Mouse (Mus musculus) lung, embryonic 15.5 days (tissue): ENCODE data around the gene Dcps. TPM values are rescaled to one million over a fixed set of nuclear protein-coding genes. Genes with fewer than 3 reads are reported as not detected.
A peak's percentile ranks its signal among the peaks of the same experiment; 100 is the strongest.

Experiments
- ATAC-seq: fragments of 200-750 bp; cut with Nextera tagmentation; 2 replicates; pipeline ENCODE4 v1.8.0; 2017; ENCODE audit warnings: moderate number of reproducible peaks, borderline replicate concordance; ENCODE audit not compliant: low FRiP score, low TSS enrichment; ENCODE audit errors: extremely low read depth
- H3K27ac ChIP-seq: fragments of 300-500 bp; sonication (generic); 2 replicates; pipeline ENCODE4 v1.5.1; 2015; ENCODE audit warnings: moderate library complexity, mild to moderate bottlenecking, inconsistent platforms
- H3K27me3 ChIP-seq: fragments of 300-500 bp; sonication (generic); 2 replicates; pipeline ENCODE4 v1.6.1; 2015; ENCODE audit warnings: inconsistent platforms
- H3K36me3 ChIP-seq: fragments of 300-500 bp; sonication (generic); 2 replicates; pipeline ENCODE4 v1.6.1; 2015; ENCODE audit warnings: inconsistent platforms
- H3K4me1 ChIP-seq: fragments of 300-500 bp; sonication (generic); 2 replicates; pipeline ENCODE4 v1.6.1; 2015; ENCODE audit warnings: inconsistent platforms
- H3K4me2 ChIP-seq: fragments of 300-500 bp; sonication (generic); 2 replicates; pipeline ENCODE4 v1.6.1; 2015; ENCODE audit warnings: inconsistent platforms, mild to moderate bottlenecking, moderate library complexity
- H3K4me3 ChIP-seq: fragments of 300-500 bp; sonication (generic); 2 replicates; pipeline ENCODE4 v1.5.1; 2015; ENCODE audit warnings: mild to moderate bottlenecking, inconsistent platforms
- H3K9ac ChIP-seq: fragments of 300-500 bp; sonication (generic); 2 replicates; pipeline ENCODE4 v1.6.1; 2015; ENCODE audit warnings: inconsistent platforms
- H3K9me3 ChIP-seq: fragments of 300-500 bp; sonication (generic); 2 replicates; pipeline ENCODE4 v1.6.1; 2016; ENCODE audit warnings: inconsistent platforms
- WGBS: fragments of 180-500 bp; shearing (Covaris S2); methylation state at CpG from one replicate; pipeline ENCODE4 v1.1.7; 2015; 5-methylcytosine and 5-hydroxymethylcytosine counted together
- polyA plus RNA-seq: library from polyadenylated mRNA; unstranded; fragments of >200 nt; fragmentation: Nextera tagmentation; extraction: Ambion mirVana; gene quantifications from 2 replicates; pipeline ENCODE4 v1.2.1, GENCODE M21; 2015

The Dcps gene
- 92.6 and 93.1 TPM in 2 replicates for polyA plus RNA-seq

DNA sequence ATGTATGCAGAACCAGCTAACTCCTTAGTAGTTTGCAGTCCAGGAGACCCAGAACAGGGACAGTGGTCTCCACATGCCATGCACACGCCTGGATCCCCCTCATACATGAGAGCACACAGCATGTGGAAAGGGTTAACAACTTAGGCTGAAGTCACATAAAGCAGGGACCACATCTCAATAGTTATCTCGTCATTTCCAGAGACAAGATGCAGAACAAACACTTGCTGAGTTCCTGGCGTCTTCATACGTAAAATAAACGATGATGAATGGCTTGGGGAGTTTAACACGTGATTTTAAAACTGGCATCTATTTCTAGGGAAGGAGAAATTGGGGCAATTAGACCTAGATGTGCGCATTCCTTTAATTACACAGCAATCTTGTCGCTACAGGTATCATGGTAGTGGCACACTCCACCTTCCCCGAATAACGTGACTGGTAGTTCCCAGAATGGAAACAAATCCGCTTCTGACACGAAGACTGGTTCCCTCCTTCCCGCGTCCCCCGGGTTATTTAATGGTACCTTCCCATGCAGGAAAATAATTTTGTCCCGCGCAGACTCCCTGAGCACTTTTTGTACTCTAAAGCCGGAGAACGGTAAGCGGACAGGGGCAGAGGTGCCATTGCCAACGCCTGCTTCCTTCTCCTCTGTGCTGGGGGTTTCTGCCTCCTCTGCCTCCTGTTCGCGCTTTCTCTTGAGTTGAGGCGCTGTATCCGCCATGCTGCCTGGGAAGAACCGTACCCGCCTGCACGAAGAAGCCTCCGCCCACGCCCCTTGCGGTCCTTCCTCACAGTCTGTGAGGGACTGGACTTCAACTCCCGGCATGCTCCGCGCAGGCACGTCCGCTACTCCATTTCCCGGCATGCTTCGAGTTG is at the start of gene Dcps:
Gene Dcps (minus strand): TSS at position 811 of the 873 bp plus-strand sequence.
- H3K4me1 ChIP-seq: peaks cover 12% of the 10 kb centered on the region; the same call in 1 of the 2 replicates
- peak within 1 kb of the TSS; percentile 89 for H3K4me2 ChIP-seq
- WGBS: 1% methylated on average over 38 of the region's 38 CpGs
- H3K27ac ChIP-seq: peak within 1 kb of the TSS; percentile 85
- H3K27me3 ChIP-seq: no peaks in the 10 kb centered on the region
- peak within 1 kb of the TSS; percentile 54 for H3K9ac ChIP-seq
- no peaks in the 10 kb centered on the region for H3K9me3 ChIP-seq
- peak within 1 kb of the TSS; percentile 65 for H3K4me3 ChIP-seq
- H3K36me3 ChIP-seq: no peaks in the 10 kb centered on the region
- ATAC-seq: peak; percentile 97

- Histone ChIP-seq H3K4me2 (no peak overlapping the region), H3K9me3 (no peaks in the 10 kb centered on the region), H3K4me3 (no peak overlapping the region), H3K9ac (no peak overlapping the region), H3K27me3 (no peaks in the 10 kb centered on the region), H3K36me3 (peaks cover 31% of the 10 kb centered on the region), H3K4me1 (no peaks in the 10 kb centered on the region), H3K27ac (no peak overlapping the region)
- ATAC-seq: no peak
- WGBS: 92% methylated on average over 3 of the region's 3 CpGs
Measured at GRCm38 (mm10) chr9:35223466-35223865, 47.6 kb upstream of the Dcps start.

DNA sequence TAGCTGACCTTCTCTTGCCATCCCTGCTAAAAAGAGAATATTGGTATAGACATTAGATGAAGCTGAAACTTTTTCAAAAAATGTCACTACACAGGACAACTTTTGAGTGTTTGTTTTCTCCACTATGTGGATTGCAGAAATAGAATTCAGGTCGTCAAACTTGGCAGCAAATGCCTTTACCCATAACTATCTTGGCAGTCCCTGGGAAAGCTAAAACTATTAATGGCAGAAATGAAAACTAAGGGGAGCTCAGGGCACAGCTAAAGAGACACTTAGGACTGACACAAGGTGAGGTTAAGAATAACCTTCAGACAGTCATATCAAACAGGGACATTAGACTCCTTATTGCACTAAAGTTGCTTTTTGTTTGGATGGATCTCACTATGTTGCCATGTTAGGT is 42.1 kb upstream of the Dcps start:
- WGBS: 75% methylated on average over 1 of the region's 1 CpGs
- H3K36me3 ChIP-seq: peaks cover 81% of the 10 kb centered on the region

DNA sequence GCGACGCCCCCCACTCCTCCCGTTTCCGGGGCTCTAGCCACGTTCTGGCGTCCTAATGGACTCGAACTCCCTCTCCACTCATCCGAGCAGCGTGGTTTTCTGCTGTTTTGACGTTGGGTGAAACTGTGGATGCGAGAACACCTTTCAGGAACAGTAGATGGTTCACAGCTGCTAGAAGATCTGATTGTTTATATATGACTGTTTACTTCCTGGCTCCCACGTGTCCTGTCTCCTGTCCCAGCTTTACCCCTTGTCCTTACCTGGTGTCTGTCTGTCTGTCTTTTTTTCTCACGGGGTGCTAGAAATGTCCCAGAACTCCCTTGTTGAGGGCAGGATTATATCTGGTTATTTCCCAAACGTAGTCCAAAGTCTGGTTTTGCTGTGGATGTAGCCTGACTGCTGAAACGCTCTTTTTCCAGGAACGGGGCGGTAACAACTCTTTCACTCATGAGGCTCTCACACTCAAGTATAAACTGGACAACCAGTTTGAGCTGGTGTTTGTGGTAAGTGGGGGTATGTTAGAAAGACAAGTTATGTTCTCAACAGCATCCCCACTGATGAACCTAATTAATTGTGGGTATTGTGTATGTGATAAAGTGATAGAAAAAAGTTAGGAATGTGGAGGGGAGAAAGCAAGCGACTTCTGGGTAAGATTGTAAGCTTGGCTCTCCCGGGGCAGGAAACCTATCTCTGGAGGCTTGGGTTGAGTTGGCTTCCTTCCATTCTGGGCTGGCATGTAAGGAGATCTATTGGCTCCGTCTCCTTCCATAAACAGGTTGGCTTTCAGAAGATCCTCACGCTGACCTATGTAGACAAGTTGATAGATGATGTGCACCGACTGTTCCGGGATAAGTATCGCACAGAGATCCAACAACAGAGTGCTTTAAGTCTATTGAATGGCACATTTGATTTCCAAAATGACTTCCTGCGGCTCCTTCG is 36.0 kb upstream of the Dcps start:
- no peak for ATAC-seq
- Histone ChIP-seq H3K4me1 (peaks cover 16% of the 10 kb centered on the region), H3K27me3 (no peaks in the 10 kb centered on the region), H3K36me3 (peaks cover 63% of the 10 kb centered on the region), H3K9me3 (no peaks in the 10 kb centered on the region), H3K4me3 (peak overlapping the region; percentile 76), H3K4me2 (peak overlapping the region; percentile 58), H3K9ac (peak overlapping the region; percentile 76), H3K27ac (peak overlapping the region; percentile 64)
- WGBS: 22% methylated on average over 26 of the region's 26 CpGs

More for the DNA sequence above, 42.1 kb upstream of the Dcps start:
- Histone ChIP-seq H3K4me1 (no peaks in the 10 kb centered on the region), H3K9me3 (no peaks in the 10 kb centered on the region), H3K27me3 (no peaks in the 10 kb centered on the region), H3K9ac (no peak overlapping the region), H3K27ac (no peak overlapping the region), H3K4me3 (no peak overlapping the region), H3K4me2 (no peak overlapping the region)
- ATAC-seq: no peak

GRCm38 (mm10) chr9:35210542-35211474 is 34.9 kb upstream of the Dcps start, which contains the start of gene Foxred1:
TSS of gene Foxred1 (minus strand) at chr9:35211055.
- peaks cover 65% of the 10 kb centered on the region for H3K36me3 ChIP-seq

GRCm38 (mm10) chr9:35204421-35204820 is 28.6 kb upstream of the Dcps start:
- H3K9me3 ChIP-seq: no peaks in the 10 kb centered on the region
- H3K4me3 ChIP-seq: no peak overlapping the region
- no peak overlapping the region for H3K27ac ChIP-seq
- ATAC-seq: no peak
- H3K9ac ChIP-seq: no peak overlapping the region
- no peak overlapping the region for H3K4me2 ChIP-seq
- H3K27me3 ChIP-seq: no peaks in the 10 kb centered on the region
- WGBS: 91% methylated on average over 2 of the region's 2 CpGs
- peaks cover 7% of the 10 kb centered on the region; the same call in 1 of the 2 replicates for H3K4me1 ChIP-seq
- peaks cover 44% of the 10 kb centered on the region for H3K36me3 ChIP-seq

More at GRCm38 (mm10) chr9:35210542-35211474, 34.9 kb upstream of the Dcps start, which contains the start of gene Foxred1:
- Histone ChIP-seq H3K9ac (peak within 1 kb of the TSS; percentile 76), H3K4me2 (peak within 1 kb of the TSS; percentile 82), H3K9me3 (no peaks in the 10 kb centered on the region), H3K4me1 (peaks cover 16% of the 10 kb centered on the region), H3K4me3 (peak within 1 kb of the TSS; percentile 76), H3K27me3 (no peaks in the 10 kb centered on the region), H3K27ac (peak within 1 kb of the TSS; percentile 66)
- ATAC-seq: peak; percentile 100
- under 1% methylated on average over 72 of the region's 72 CpGs for WGBS

DNA sequence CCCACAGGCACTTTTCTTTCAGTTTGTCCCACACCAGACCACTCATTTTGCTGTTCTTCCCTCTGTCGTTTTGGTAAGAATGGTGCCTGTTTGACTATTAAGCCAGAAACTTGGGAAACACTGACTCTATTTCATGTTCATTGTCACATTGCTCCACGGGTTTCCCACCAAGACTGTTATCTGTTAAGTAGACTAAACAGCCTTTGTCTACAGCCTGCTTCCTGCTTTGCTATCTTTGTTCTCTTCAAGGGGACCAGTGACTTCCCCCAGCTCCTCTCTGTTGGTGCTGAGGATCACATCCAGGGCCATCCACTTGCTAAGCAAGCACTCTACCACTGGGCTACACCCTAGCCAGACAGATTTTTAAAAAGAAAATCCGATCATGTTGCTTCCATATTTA is 27.7 kb upstream of the Dcps start:
- Histone ChIP-seq H3K27ac (no peak overlapping the region), H3K36me3 (peaks cover 40% of the 10 kb centered on the region)

DNA sequence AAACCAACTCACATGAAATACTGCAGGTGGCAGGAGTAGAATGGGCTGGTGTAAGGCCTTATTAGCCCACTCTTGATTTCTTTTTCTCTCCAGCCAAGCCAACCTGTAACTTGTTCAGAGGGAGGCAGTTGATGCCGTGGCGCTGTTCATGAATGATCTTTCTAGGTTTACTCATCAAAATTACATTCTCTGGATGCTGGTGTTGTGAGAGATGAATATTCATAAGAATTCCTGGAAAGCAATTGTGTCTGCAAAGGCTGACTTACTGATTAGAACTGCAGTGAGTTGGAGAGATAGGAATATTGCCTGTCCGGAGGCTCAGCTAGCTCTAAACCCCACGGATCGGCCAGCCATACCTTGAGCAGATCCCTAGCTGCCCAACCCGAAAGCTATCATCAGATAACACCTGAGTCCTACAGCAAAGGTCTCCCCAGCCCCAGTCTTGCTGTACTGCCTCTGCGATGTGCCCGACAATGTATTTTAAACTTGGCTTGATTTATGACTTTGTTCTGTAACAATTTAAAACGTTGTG is 24.7 kb upstream of the Dcps start:
- peaks cover 7% of the 10 kb centered on the region; the same call in 1 of the 2 replicates for H3K4me1 ChIP-seq
- H3K4me2 ChIP-seq: peak overlapping the region; percentile 74
- peak overlapping the region; percentile 64 for H3K4me3 ChIP-seq
- 0 out of 2 replicates have a peak, but pooled peaks cover 12% of the 10 kb centered on the region for H3K36me3 ChIP-seq
- ATAC-seq: no peak
- peak overlapping the region; percentile 65 for H3K9ac ChIP-seq
- WGBS: 52% methylated on average over 9 of the region's 9 CpGs
- H3K27ac ChIP-seq: no peak overlapping the region
- H3K9me3 ChIP-seq: no peaks in the 10 kb centered on the region
- no peaks in the 10 kb centered on the region for H3K27me3 ChIP-seq

More for the DNA sequence above, 27.7 kb upstream of the Dcps start:
- no peak overlapping the region for H3K4me3 ChIP-seq
- WGBS: 40% methylated on average over 3 of the region's 3 CpGs
- H3K9ac ChIP-seq: no peak overlapping the region
- ATAC-seq: no peak
- peaks cover 7% of the 10 kb centered on the region; the same call in 1 of the 2 replicates for H3K4me1 ChIP-seq
- no peak overlapping the region for H3K4me2 ChIP-seq
- H3K9me3 ChIP-seq: no peaks in the 10 kb centered on the region
- H3K27me3 ChIP-seq: no peaks in the 10 kb centered on the region

DNA sequence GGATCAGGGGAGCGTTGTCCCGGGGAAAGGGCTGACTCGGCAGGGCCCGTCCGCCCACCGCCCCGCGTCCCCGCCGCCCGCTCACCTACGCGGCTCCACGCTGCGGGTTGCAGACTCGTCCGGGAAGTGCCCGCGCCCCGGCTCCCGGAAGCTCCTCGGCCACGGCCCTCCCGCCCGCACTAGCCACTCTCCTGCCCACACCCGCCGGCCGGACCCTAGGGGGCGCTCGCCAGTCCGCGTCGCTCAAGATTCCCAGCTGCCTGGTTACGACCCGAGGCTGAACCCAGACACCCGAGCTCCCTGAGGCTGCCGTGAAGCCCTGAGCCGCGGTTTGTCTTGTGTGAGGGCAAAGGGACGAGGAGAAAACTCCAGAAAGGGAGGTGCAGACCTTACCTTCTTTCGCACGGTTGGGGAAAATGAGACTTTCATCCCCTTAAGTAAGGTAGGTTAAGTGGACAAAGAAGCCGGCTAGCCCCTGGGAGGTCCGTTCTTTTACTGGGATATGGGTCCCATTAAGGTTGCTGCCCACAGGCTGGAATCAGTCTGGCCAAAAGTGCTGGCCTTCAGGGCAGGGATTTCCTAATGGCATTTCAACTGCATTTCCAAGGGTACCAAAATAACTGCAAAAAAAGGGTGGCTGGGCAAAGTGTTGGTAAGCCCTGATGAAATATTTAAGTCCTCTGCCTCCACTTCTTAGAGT is 24.1 kb upstream of the Dcps start, which contains the start of the genes Srpr and Tirap:
Gene Srpr (plus strand): TSS at position 404 of the 700 bp plus-strand sequence.
Gene Tirap (minus strand): TSS at position 520 of the 700 bp plus-strand sequence.
- no peaks in the 10 kb centered on the region for H3K9me3 ChIP-seq
- peak within 1 kb of the TSS; percentile 74 for H3K4me2 ChIP-seq
- H3K4me1 ChIP-seq: peaks cover 7% of the 10 kb centered on the region; the same call in 1 of the 2 replicates
- H3K36me3 ChIP-seq: 0 out of 2 replicates have a peak, but pooled peaks cover 6% of the 10 kb centered on the region
- peak within 1 kb of the TSS; percentile 65 for H3K9ac ChIP-seq
- peak within 1 kb of the TSS; percentile 48; the same call in 1 of the 2 replicates for H3K27ac ChIP-seq
- H3K4me3 ChIP-seq: peak within 1 kb of the TSS; percentile 64
- under 1% methylated on average over 44 of the region's 44 CpGs for WGBS
- no peaks in the 10 kb centered on the region for H3K27me3 ChIP-seq
- ATAC-seq: peak; percentile 93
